Mouse (Mus musculus): ENCODE data around the gene Fbxo39.
"Not testable (repeated sequence)": the region's sequence is repeated elsewhere in the genome, so short reads cannot be mapped to it uniquely, and the experiment has no call there.

Fbxo39 gene

GRCm38 (mm10) chr11:72311355-72312001 is 2.8 kb upstream of the Fbxo39 start:
- no peak for DNase-seq (ENCODE audit: low spot score in 2 of 2)

GRCm38 (mm10) chr11:72318026-72318425 is 3.8 kb downstream of the Fbxo39 start:
- no peak for DNase-seq (ENCODE audit: low spot score in 2 of 2)

GRCm38 (mm10) chr11:72324431-72324830 is 10.2 kb downstream of the Fbxo39 start:
- DNase-seq (ENCODE audit: low spot score in 2 of 2) = no peak

GRCm38 (mm10) chr11:72325701-72326100 is 11.5 kb downstream of the Fbxo39 start:
- no peak for DNase-seq (ENCODE audit: low spot score in 2 of 2)

GRCm38 (mm10) chr11:72332951-72333667 is 18.9 kb downstream of the Fbxo39 start:
- peak in 1 of 2 experiments; percentile 64 for DNase-seq (ENCODE audit: low spot score in 2 of 2)

- no peak for DNase-seq (ENCODE audit: low spot score in 2 of 2)
Observed at GRCm38 (mm10) chr11:72334653-72335052, 20.4 kb downstream of the Fbxo39 start.

GRCm38 (mm10) chr11:72336726-72337125 is 22.5 kb downstream of the Fbxo39 start:
- DNase-seq (ENCODE audit: low spot score in 2 of 2) = no peak

GRCm38 (mm10) chr11:72338437-72338871 is 24.2 kb downstream of the Fbxo39 start:
- no peak for DNase-seq (ENCODE audit: low spot score in 2 of 2)

- DNase-seq (ENCODE audit: low spot score in 2 of 2) = no peak
Observed at GRCm38 (mm10) chr11:72339716-72340115, 25.5 kb downstream of the Fbxo39 start.

GRCm38 (mm10) chr11:72342549-72343237 is 28.4 kb downstream of the Fbxo39 start:
- DNase-seq (ENCODE audit: low spot score in 2 of 2) = peak in 1 of 2 experiments; percentile 75

GRCm38 (mm10) chr11:72343238-72343625 is 29.0 kb downstream of the Fbxo39 start:
- DNase-seq (ENCODE audit: low spot score in 2 of 2) = not testable (repeated sequence)

- peak in 1 of 2 experiments; percentile 33 for DNase-seq (ENCODE audit: low spot score in 2 of 2)
Observed at GRCm38 (mm10) chr11:72343904-72344303, 29.7 kb downstream of the Fbxo39 start.

GRCm38 (mm10) chr11:72344486-72344885 is 30.2 kb downstream of the Fbxo39 start:
- DNase-seq (ENCODE audit: low spot score in 2 of 2) = no peak

- DNase-seq (ENCODE audit: low spot score in 2 of 2) = peak in 1 of 2 experiments; percentile 47
Observed at GRCm38 (mm10) chr11:72348563-72348962, 34.3 kb downstream of the Fbxo39 start.

- peak in 1 of 2 experiments; percentile 46 for DNase-seq (ENCODE audit: low spot score in 2 of 2)
Observed at GRCm38 (mm10) chr11:72349016-72349415, 34.8 kb downstream of the Fbxo39 start.

GRCm38 (mm10) chr11:72349652-72350051 is 35.4 kb downstream of the Fbxo39 start:
- no peak for DNase-seq (ENCODE audit: low spot score in 2 of 2)

- DNase-seq (ENCODE audit: low spot score in 2 of 2) = no peak
Observed at GRCm38 (mm10) chr11:72352272-72352671, 38.0 kb downstream of the Fbxo39 start.

GRCm38 (mm10) chr11:72353186-72353585 is 38.9 kb downstream of the Fbxo39 start:
- no peak for DNase-seq (ENCODE audit: low spot score in 2 of 2)

- DNase-seq (ENCODE audit: low spot score in 2 of 2) = peak in 1 of 2 experiments; percentile 65
Observed at GRCm38 (mm10) chr11:72354971-72355728, 40.9 kb downstream of the Fbxo39 start.

GRCm38 (mm10) chr11:72361385-72362346 is 47.4 kb downstream of the Fbxo39 start:
- DNase-seq (ENCODE audit: low spot score in 2 of 2) = peak in 1 of 2 experiments; percentile 80

- no peak for DNase-seq (ENCODE audit: low spot score in 2 of 2)
Observed at GRCm38 (mm10) chr11:72362347-72362741, 48.1 kb downstream of the Fbxo39 start, which contains the start of gene Tekt1. Gene Tekt1, minus strand, starts transcription at chr11:72362442.

Measured in left cerebral cortex, adult 9 months (tissue).